Mouse (Mus musculus) lung, adult 2 months (tissue): ENCODE measurements around the gene Palld.

ENCODE experiments used
- CTCF ChIP-seq: fragments of 200-500 bp; IDR thresholded peaks from 2 replicates; pipeline ENCODE4 v1.5.1; 2011; ENCODE audit warnings: mild to moderate bottlenecking, low read length, control low read depth; ENCODE audit not compliant: insufficient read depth
- POLR2A ChIP-seq: fragments of 200-500 bp; IDR thresholded peaks from 2 replicates; pipeline ENCODE4 v1.6.1; 2011; ENCODE audit warnings: low read depth, mild to moderate bottlenecking, control low read depth, low read length, borderline replicate concordance; ENCODE audit errors: extremely low read depth

- no peak for TF ChIP-seq CTCF
- TF ChIP-seq POLR2A = no peak
These were observed 286.5 kb downstream of the Palld start for GRCm38 (mm10) chr8:61615711-61616697.
